Comparison of ENCODE assay signal across 10 mouse cellular contexts in the genomic region with DNA sequence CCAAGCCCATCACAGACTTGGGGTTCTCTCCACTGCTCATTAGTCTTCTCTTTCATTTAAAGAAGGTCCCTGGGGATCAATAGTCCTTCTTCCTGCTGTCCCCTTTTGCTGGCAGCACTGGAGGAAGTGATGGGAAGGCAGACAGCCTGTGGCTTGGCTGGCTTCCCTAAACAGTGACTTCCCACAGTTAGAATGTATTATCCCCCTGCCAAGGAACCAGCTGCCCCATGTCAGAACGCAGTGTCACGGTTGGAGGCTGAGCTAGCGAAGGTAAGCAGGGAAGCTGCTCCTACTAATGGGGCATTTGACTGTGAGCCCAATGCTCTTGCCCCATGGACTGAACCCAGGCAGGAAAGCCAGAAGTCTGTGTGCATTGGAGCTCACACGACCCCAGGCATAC.
DNase-seq lines count a peak whose midpoint lies in the region; ATAC-seq and TF ChIP-seq lines count a peak whose summit lies in the region.
"Had no signal": no experiment of that assay in that cellular context is flagged by ENCODE, and none has a peak within 500 bp of the region (broad histone marks: within the 10 kb centered on the region; RNA-seq: fewer than 3 reads in every experiment).

No protein-coding gene starts in this region.

- no peaks in the 10 kb centered on the region for H3K36me3 ChIP-seq in hindbrain, embryonic 13.5 days
- no peaks in the 10 kb centered on the region for H3K36me3 ChIP-seq in hindbrain, embryonic 12.5 days
- no peaks in the 10 kb centered on the region for H3K36me3 ChIP-seq in liver, postnatal 0 days (replicated peaks; ENCODE audit: insufficient read depth, low read length)
- H3K36me3 ChIP-seq: embryonic facial prominence, embryonic 13.5 days; G1E had no signal

- H3K27me3 ChIP-seq in hindbrain, embryonic 13.5 days = no peaks in the 10 kb centered on the region
- H3K27me3 ChIP-seq in hindbrain, embryonic 12.5 days = no peaks in the 10 kb centered on the region
- no peaks in the 10 kb centered on the region for H3K27me3 ChIP-seq in liver, postnatal 0 days (ENCODE audit: insufficient read depth, low read length)
- H3K27me3 ChIP-seq: embryonic facial prominence, embryonic 13.5 days had no signal

- DNase-seq in cerebellum, adult 18-20 months = peak; percentile 49 to 51
- DNase-seq in heart, postnatal 25 days (ENCODE audit: low spot score) = peak; percentile 63
- DNase-seq in lung, postnatal 10 days = peak; percentile 90
- DNase-seq in liver, postnatal 0 days = no peak

- H3K9ac ChIP-seq in hindbrain, embryonic 13.5 days = no peak overlapping the region
- H3K9ac ChIP-seq in hindbrain, embryonic 12.5 days = no peak overlapping the region
- no peak overlapping the region for H3K9ac ChIP-seq in liver, postnatal 0 days (replicated peaks)
- H3K9ac ChIP-seq: embryonic facial prominence, embryonic 13.5 days had no signal

- 0 out of 2 replicates have a peak, but pooled peaks cover 6% of the 10 kb centered on the region for H3K4me1 ChIP-seq in hindbrain, embryonic 13.5 days (replicated peaks)
- no peaks in the 10 kb centered on the region for H3K4me1 ChIP-seq in hindbrain, embryonic 12.5 days
- H3K4me1 ChIP-seq in liver, postnatal 0 days (ENCODE audit: insufficient read depth) = no peaks in the 10 kb centered on the region
- H3K4me1 ChIP-seq: embryonic facial prominence, embryonic 13.5 days had no signal

- TF ChIP-seq CTCF in liver, postnatal 0 days (IDR thresholded peaks at IDR 0.05; ENCODE audit: low read depth) = no peak

- no peaks in the 10 kb centered on the region; the same call in 1 of the 2 replicates for H3K9me3 ChIP-seq in hindbrain, embryonic 13.5 days
- no peaks in the 10 kb centered on the region for H3K9me3 ChIP-seq in hindbrain, embryonic 12.5 days (replicated peaks)
- H3K9me3 ChIP-seq in liver, postnatal 0 days (ENCODE audit: low read length) = no peaks in the 10 kb centered on the region
- H3K9me3 ChIP-seq: embryonic facial prominence, embryonic 13.5 days had no signal

- no peak overlapping the region for H3K27ac ChIP-seq in hindbrain, embryonic 13.5 days
- H3K27ac ChIP-seq in hindbrain, embryonic 12.5 days = no peak overlapping the region
- H3K27ac ChIP-seq in liver, postnatal 0 days (ENCODE audit: low read depth) = no peak overlapping the region
- H3K27ac ChIP-seq: embryonic facial prominence, embryonic 13.5 days had no signal

- no peak for TF ChIP-seq EP300 in liver, postnatal 0 days (IDR thresholded peaks at IDR 0.05; ENCODE audit: low read depth)

- intact Hi-C loops in heart, postnatal 25 days (cut with DNase I) = no loop called here

- H3K4me3 ChIP-seq in hindbrain, embryonic 13.5 days = no peak overlapping the region
- no peak overlapping the region for H3K4me3 ChIP-seq in hindbrain, embryonic 12.5 days
- H3K4me3 ChIP-seq in liver, postnatal 0 days (ENCODE audit: low read depth, low read length) = no peak overlapping the region
- H3K4me3 ChIP-seq: embryonic facial prominence, embryonic 13.5 days had no signal

- 64% methylated on average over 4 of the region's 4 CpGs for WGBS in hindbrain, embryonic 13.5 days
- WGBS in hindbrain, embryonic 12.5 days = 64% methylated on average over 4 of the region's 4 CpGs
- 61% methylated on average over 4 of the region's 4 CpGs for WGBS in liver, postnatal 0 days (ENCODE audit: insufficient replicate concordance)

- ATAC-seq in hindbrain, embryonic 13.5 days (ENCODE audit: low FRiP score) = peak; percentile 49; the same call in 1 of the 2 replicates
- no peak for ATAC-seq in hindbrain, embryonic 12.5 days (ENCODE audit: low FRiP score)
- no peak for ATAC-seq in activated CD4-positive, CD25-positive, alpha-beta regulatory T cell, adult 4 months
- ATAC-seq in CD4-positive, CD25-positive, alpha-beta regulatory T cell, adult 4 months = no peak
- no peak for ATAC-seq in liver, postnatal 0 days

- no peak overlapping the region for H3K4me2 ChIP-seq in hindbrain, embryonic 13.5 days
- H3K4me2 ChIP-seq in hindbrain, embryonic 12.5 days (replicated peaks) = no peak overlapping the region
- no peak overlapping the region for H3K4me2 ChIP-seq in liver, postnatal 0 days (ENCODE audit: low read depth, low read length)
- H3K4me2 ChIP-seq: embryonic facial prominence, embryonic 13.5 days had no signal
